Mouse (Mus musculus): ENCODE results near the gene 9030612E09Rik.

The 9030612E09Rik gene

GRCm38 (mm10) chr10:43200206-43200605 is 25.7 kb downstream of the 9030612E09Rik start:
- in situ Hi-C loops (cut with MboI; ENCODE audit: unreplicated experiment in 2 of 2) = loop anchor here (10.0 to 25.0 kb wide), 2 partner anchors 188 to 265 kb away; no protein-coding TSS in a partner anchor

DNA sequence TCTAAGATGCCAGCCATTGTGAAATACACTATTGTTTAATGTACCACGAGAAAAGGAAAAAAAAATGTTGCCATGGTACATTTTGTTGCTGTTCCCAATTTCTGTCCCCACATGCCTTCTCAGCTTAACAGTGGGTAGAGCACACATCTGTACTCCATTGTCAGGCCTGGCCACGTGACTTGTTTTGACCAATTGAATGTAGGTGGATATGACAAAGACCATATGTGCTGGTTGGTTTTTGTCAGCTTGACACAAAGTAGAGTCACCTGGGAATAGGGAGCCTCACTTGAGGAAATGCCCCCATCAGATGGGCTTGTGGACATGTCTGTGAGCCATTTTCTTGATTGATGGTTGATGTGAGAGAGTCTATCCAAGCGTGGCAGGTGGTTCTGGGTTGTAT is 29.4 kb downstream of the 9030612E09Rik start:
- in situ Hi-C loops (cut with MboI; ENCODE audit: unreplicated experiment in 2 of 2) = loop anchor here (10.0 to 25.0 kb wide), 2 partner anchors 192 to 261 kb away; no protein-coding TSS in a partner anchor

DNA sequence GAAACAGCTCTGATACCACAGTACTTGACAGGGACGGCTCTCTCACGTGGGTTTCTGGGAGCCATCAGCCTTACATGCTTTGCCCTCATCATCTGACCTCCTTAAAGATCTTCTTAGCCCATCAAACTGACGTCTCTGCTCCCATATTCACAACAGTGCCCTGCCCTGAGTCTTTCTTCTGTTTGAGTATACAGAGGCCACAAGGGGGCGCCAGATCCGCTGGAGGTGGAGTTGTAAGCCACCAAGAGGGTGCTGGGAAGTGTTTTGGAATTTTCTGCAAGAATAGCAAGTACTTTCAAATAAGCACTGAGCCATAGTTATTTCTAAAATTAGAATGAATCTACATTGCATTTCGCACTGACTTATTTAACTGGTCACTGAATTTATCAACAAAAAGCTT is 37.4 kb downstream of the 9030612E09Rik start:
- in situ Hi-C loops (cut with MboI; ENCODE audit: unreplicated experiment in 2 of 2) = loop anchor here (5.0 to 25.0 kb wide), 4 partner anchors 165 to 863 kb away; no protein-coding TSS in a partner anchor

- in situ Hi-C loops (cut with MboI; ENCODE audit: unreplicated experiment in 2 of 2) = loop anchor here in 1 of 2 experiments (5.0 to 25.0 kb wide), 4 partner anchors 160 to 857 kb away; no protein-coding TSS in a partner anchor
These were observed 42.9 kb downstream of the 9030612E09Rik start for GRCm38 (mm10) chr10:43217361-43217900.

DNA sequence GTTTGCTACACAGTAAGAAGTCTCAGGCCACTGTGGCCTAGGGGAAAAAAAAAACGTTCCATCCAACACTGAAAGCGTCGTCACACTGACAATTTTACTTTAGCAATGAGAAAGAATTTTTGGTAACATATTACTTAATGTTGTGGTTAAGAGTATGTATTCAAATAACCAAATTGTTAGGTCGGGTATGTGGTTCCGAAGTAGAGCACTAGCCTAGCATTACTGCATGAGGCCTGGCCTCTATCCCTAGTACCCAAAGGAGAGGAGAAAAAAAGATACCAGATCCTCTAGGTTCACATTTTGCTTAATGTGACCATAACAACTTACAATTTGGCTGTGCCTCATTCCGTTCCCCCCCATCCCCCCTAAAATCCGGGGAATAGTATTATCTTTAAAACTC is 46.0 kb downstream of the 9030612E09Rik start:
- in situ Hi-C loops (cut with MboI; ENCODE audit: unreplicated experiment in 2 of 2) = loop anchor here (10.0 to 25.0 kb wide), 2 partner anchors 208 to 216 kb away; no protein-coding TSS in a partner anchor

GRCm38 (mm10) chr10:43220910-43221625 is 46.6 kb downstream of the 9030612E09Rik start, which contains the start of gene Pdss2:
Gene Pdss2, plus strand, starts transcription at chr10:43221486.
- in situ Hi-C loops (cut with MboI; ENCODE audit: unreplicated experiment in 2 of 2) = loop anchor here (10.0 to 25.0 kb wide), 2 partner anchors 209 to 216 kb away; no protein-coding TSS in a partner anchor

GRCm38 (mm10) chr10:43221659-43222058 is 47.2 kb downstream of the 9030612E09Rik start:
- in situ Hi-C loops (cut with MboI; ENCODE audit: unreplicated experiment in 2 of 2) = loop anchor here (10.0 to 25.0 kb wide), 2 partner anchors 209 to 217 kb away; no protein-coding TSS in a partner anchor

DNA sequence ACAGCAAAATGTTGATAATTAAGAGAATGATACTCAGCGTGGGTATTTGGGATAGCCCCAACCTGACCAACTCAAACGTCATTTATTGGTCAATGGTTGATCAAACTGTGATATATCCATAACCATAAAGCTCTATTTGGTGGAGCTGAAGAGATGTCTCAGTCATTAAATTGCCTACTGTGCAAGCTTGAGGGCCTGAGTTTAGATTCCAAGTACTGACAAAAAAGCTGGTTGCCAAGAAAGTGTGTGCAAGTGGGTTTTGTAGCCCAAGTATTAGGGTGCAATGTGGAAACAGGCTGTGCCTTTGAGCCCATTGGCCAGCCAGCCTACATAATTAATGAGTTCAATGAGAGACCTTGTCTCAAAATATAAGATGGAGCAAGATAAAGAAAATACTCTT is 48.9 kb downstream of the 9030612E09Rik start:
- in situ Hi-C loops (cut with MboI; ENCODE audit: unreplicated experiment in 2 of 2) = loop anchor here (10.0 to 25.0 kb wide), 2 partner anchors 211 to 219 kb away; no protein-coding TSS in a partner anchor
